11 mouse cellular contexts compared by ENCODE assay signal in the genomic region with DNA sequence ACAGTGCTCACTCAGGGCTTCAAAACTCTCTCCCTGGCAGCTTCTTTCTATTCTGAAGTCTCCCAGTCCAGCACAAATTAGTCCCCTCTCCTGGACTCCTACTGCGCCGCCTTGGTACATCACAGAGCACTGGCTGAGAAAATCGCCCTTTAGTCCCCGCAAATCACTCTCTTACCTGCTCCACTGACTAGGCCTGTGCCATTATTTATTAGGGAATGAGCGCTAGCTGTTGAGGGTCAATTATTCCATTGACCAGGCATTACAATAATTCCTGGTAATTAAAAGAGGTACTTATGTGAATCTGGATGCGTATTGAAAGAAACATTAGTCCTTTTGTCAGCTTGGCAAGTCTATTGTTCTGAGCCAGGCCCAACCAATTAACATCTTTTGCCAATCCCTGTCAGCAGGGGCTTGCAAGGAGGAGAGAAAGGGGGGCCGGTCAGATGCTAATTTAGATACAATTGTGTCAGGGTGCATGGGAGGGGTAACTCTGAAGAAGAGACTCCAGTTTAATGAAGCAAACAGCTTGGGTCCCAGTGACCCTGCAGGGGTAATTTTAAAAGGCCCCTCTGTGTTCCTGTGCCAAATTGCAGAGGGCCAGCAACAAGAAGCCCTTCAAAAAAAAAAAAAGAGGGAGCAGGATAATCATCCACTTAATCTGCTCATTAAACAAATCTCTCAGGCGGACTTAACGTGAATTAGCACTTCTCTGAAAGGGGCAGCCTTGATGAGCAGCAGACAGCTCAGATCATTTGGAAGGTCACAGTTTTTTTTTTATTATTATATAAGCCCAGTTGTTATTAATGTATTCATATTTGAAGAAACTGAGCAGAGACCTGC.
DNase-seq lines count a peak whose midpoint lies in the region; ATAC-seq and TF ChIP-seq lines count a peak whose summit lies in the region.
"Had no signal": no experiment of that assay in that cellular context is flagged by ENCODE, and none has a peak within 500 bp of the region (broad histone marks: within the 10 kb centered on the region; RNA-seq: fewer than 3 reads in every experiment).

No protein-coding gene starts in this region.

- peaks cover 98% of the 10 kb centered on the region for H3K27me3 ChIP-seq in hindbrain, embryonic 10.5 days (ENCODE audit: insufficient read depth, poor library complexity, severe bottlenecking)
- peaks cover 22% of the 10 kb centered on the region; the same call in 1 of the 2 replicates for H3K27me3 ChIP-seq in midbrain, embryonic 14.5 days (ENCODE audit: control insufficient read depth, insufficient read depth, low read length)
- H3K27me3 ChIP-seq in stomach, postnatal 0 days (ENCODE audit: control insufficient read depth, insufficient read depth, low read length) = no peaks in the 10 kb centered on the region

- peak; percentile 76 for DNase-seq in R1 (ENCODE audit: low read depth, low spot score)
- peak; percentile 70 for DNase-seq in embryo, embryonic 10 days (ENCODE audit: low spot score)
- peak; percentile 38 for DNase-seq in hindbrain, embryonic 10.5 days (ENCODE audit: low spot score)
- DNase-seq in midbrain, embryonic 14.5 days = peak; percentile 82
- no peak for DNase-seq in heart, postnatal 10 days
- no peak for DNase-seq in stomach, postnatal 0 days (ENCODE audit: low spot score)
- no peak for DNase-seq in gastrocnemius, adult 2 months
- DNase-seq: kidney, postnatal 4 days; lung, embryonic 14.5 days; thymus, postnatal 14 days had no signal

- no peaks in the 10 kb centered on the region for H3K9me3 ChIP-seq in hindbrain, embryonic 10.5 days
- H3K9me3 ChIP-seq in midbrain, embryonic 14.5 days (ENCODE audit: control insufficient read depth, low read length) = no peaks in the 10 kb centered on the region
- H3K9me3 ChIP-seq in stomach, postnatal 0 days (ENCODE audit: control insufficient read depth, low read length) = no peaks in the 10 kb centered on the region
- H3K9me3 ChIP-seq: heart, embryonic 13.5 days had no signal

- H3K9ac ChIP-seq in midbrain, embryonic 14.5 days (replicated peaks; ENCODE audit: low read length) = no peak overlapping the region
- H3K9ac ChIP-seq in stomach, postnatal 0 days (ENCODE audit: low read length) = no peak overlapping the region
- H3K9ac ChIP-seq: heart, embryonic 13.5 days; lung, embryonic 14.5 days had no signal

- WGBS in hindbrain, embryonic 10.5 days = 16% methylated on average over 9 of the region's 9 CpGs
- WGBS in midbrain, embryonic 14.5 days = 5% methylated on average over 9 of the region's 9 CpGs
- 76% methylated on average over 9 of the region's 9 CpGs for WGBS in stomach, postnatal 0 days

- no peak for TF ChIP-seq CTCF in stomach, postnatal 0 days (IDR thresholded peaks at IDR 0.05; ENCODE audit: low read depth)
- no peak for TF ChIP-seq CTCF in gastrocnemius, adult 2 months (IDR thresholded peaks at IDR 0.05)

- peak; percentile 86 for ATAC-seq in midbrain, embryonic 14.5 days (ENCODE audit: low FRiP score, low TSS enrichment)
- no peak for ATAC-seq in stomach, postnatal 0 days (ENCODE audit: low FRiP score, low TSS enrichment)

- no peaks in the 10 kb centered on the region for H3K36me3 ChIP-seq in hindbrain, embryonic 10.5 days
- H3K36me3 ChIP-seq in midbrain, embryonic 14.5 days (ENCODE audit: control insufficient read depth, insufficient read depth, low read length) = no peaks in the 10 kb centered on the region
- no peaks in the 10 kb centered on the region for H3K36me3 ChIP-seq in stomach, postnatal 0 days (ENCODE audit: control insufficient read depth, insufficient read depth, low read length)
- H3K36me3 ChIP-seq: heart, embryonic 13.5 days had no signal

- H3K4me3 ChIP-seq in hindbrain, embryonic 10.5 days = no peak overlapping the region
- no peak overlapping the region for H3K4me3 ChIP-seq in midbrain, embryonic 14.5 days (replicated peaks; ENCODE audit: low read depth, low read length)
- H3K4me3 ChIP-seq in stomach, postnatal 0 days (ENCODE audit: low read depth, low read length) = no peak overlapping the region
- no peak overlapping the region for H3K4me3 ChIP-seq in gastrocnemius, adult 2 months
- H3K4me3 ChIP-seq: heart, embryonic 13.5 days had no signal

- no peak overlapping the region for H3K27ac ChIP-seq in hindbrain, embryonic 10.5 days
- H3K27ac ChIP-seq in midbrain, embryonic 14.5 days (replicated peaks; ENCODE audit: low read depth, low read length) = peak overlapping the region; percentile 55
- H3K27ac ChIP-seq in stomach, postnatal 0 days (replicated peaks) = no peak overlapping the region
- H3K27ac ChIP-seq in gastrocnemius, adult 2 months = no peak overlapping the region
- H3K27ac ChIP-seq: heart, embryonic 13.5 days had no signal

- H3K4me1 ChIP-seq in hindbrain, embryonic 10.5 days (replicated peaks) = peaks cover 22% of the 10 kb centered on the region
- peaks cover 24% of the 10 kb centered on the region for H3K4me1 ChIP-seq in midbrain, embryonic 14.5 days (ENCODE audit: control insufficient read depth, insufficient read depth, low read length)
- no peaks in the 10 kb centered on the region for H3K4me1 ChIP-seq in stomach, postnatal 0 days (replicated peaks; ENCODE audit: control insufficient read depth, insufficient read depth)

- intact Hi-C loops in heart, postnatal 10 days (cut with DNase I) = no loop called here
- intact Hi-C loops in gastrocnemius, adult 2 months (cut with DNase I) = no loop called here

- TF ChIP-seq EP300 in stomach, postnatal 0 days (optimal IDR thresholded peaks at IDR 0.05) = no peak

- no peak overlapping the region for H3K4me2 ChIP-seq in midbrain, embryonic 14.5 days (ENCODE audit: low read length)
- no peak overlapping the region for H3K4me2 ChIP-seq in stomach, postnatal 0 days (replicated peaks; ENCODE audit: low read depth)
- H3K4me2 ChIP-seq: heart, embryonic 13.5 days; lung, embryonic 14.5 days had no signal

Comparison
In these comparisons a context has a peak if more than half of its experiments do, and no peak if none do; other contexts are left out.
1. DNase-seq: peak in R1 (single experiment), embryo, embryonic 10 days (single experiment), hindbrain, embryonic 10.5 days (single experiment) and midbrain, embryonic 14.5 days (single experiment); none in heart, postnatal 10 days (0 of 2), stomach, postnatal 0 days (single experiment) and gastrocnemius, adult 2 months (single experiment).